ENCODE assay signal across 8 mouse cellular contexts in genomic region chr14:77874304-77875241, GRCm38 (mm10). TPM values are rescaled to one million over a fixed set of nuclear protein-coding genes. Genes with fewer than 3 reads are reported as not detected.
DNase-seq lines count a peak whose midpoint lies in the region; ATAC-seq and TF ChIP-seq lines count a peak whose summit lies in the region.

Gene Dnajc15, minus strand, starts transcription at chr14:77875125.

- H3K9me3 ChIP-seq in ES-E14 (ENCODE audit: control insufficient read depth, insufficient read depth, low read depth, low read length): no peaks in the 10 kb centered on the region
- H3K9me3 ChIP-seq in forebrain, embryonic 16.5 days (ENCODE audit: control insufficient read depth, low read length): no peaks in the 10 kb centered on the region
- no peaks in the 10 kb centered on the region for H3K9me3 ChIP-seq in liver, postnatal 0 days (ENCODE audit: low read length)
- no peaks in the 10 kb centered on the region for H3K9me3 ChIP-seq in neural tube, embryonic 13.5 days

- H3K4me3 ChIP-seq in ES-E14 (ENCODE audit: insufficient read depth in 1 of 2, low read depth in 1 of 2, low read length in 2 of 2, poor library complexity in 1 of 2, severe bottlenecking in 1 of 2): peak within 1 kb of the TSS; percentile 87 to 92
- peak within 1 kb of the TSS; percentile 73 for H3K4me3 ChIP-seq in cerebellum, adult 2 months (replicated peaks; ENCODE audit: insufficient read depth, low read depth, low read length)
- H3K4me3 ChIP-seq in forebrain, embryonic 16.5 days (replicated peaks; ENCODE audit: low read length): peak within 1 kb of the TSS; percentile 75
- peak within 1 kb of the TSS; percentile 89 for H3K4me3 ChIP-seq in liver, postnatal 0 days (ENCODE audit: low read depth, low read length)
- peak within 1 kb of the TSS; percentile 83 for H3K4me3 ChIP-seq in neural tube, embryonic 13.5 days

- peak; percentile 77 for DNase-seq in ES-E14 (ENCODE audit: low read depth, low spot score)
- peak; percentile 87 to 92 for DNase-seq in cerebellum, adult 2 months
- peak; percentile 67 for DNase-seq in heart, postnatal 25 days (ENCODE audit: low spot score)
- peak; percentile 87 for DNase-seq in layer of hippocampus, adult 11-12 months (ENCODE audit: low spot score)
- DNase-seq in liver, postnatal 0 days: peak; percentile 90
- DNase-seq in telencephalon, adult 2 months (ENCODE audit: low read depth, low spot score): peak; percentile 76

- H3K4me1 ChIP-seq in ES-E14 (ENCODE audit: control insufficient read depth in 2 of 2, insufficient read depth in 2 of 2, low read length in 2 of 2, poor library complexity in 1 of 2): peaks cover 0 to 4% of the 10 kb centered on the region in 2 experiments; a peak in 1 of 4 replicates
- H3K4me1 ChIP-seq in cerebellum, adult 2 months (ENCODE audit: control insufficient read depth, insufficient read depth, low read length): no peaks in the 10 kb centered on the region
- H3K4me1 ChIP-seq in forebrain, embryonic 16.5 days (replicated peaks; ENCODE audit: control insufficient read depth, insufficient read depth, low read length): peaks cover 8% of the 10 kb centered on the region
- peaks cover 6% of the 10 kb centered on the region for H3K4me1 ChIP-seq in liver, postnatal 0 days (ENCODE audit: insufficient read depth)
- peaks cover 14% of the 10 kb centered on the region for H3K4me1 ChIP-seq in neural tube, embryonic 13.5 days (replicated peaks)

- 3% methylated on average over 44 of the region's 44 CpGs for WGBS in cerebellum, adult 2 months
- WGBS in forebrain, embryonic 16.5 days: 2% methylated on average over 44 of the region's 44 CpGs
- WGBS in liver, postnatal 0 days (ENCODE audit: insufficient replicate concordance): 2% methylated on average over 44 of the region's 44 CpGs
- WGBS in neural tube, embryonic 13.5 days: 2% methylated on average over 44 of the region's 44 CpGs

- H3K27ac ChIP-seq in ES-E14 (ENCODE audit: insufficient read depth, low read depth, low read length, poor library complexity, severe bottlenecking): no peak within 1 kb of the TSS
- H3K27ac ChIP-seq in cerebellum, adult 2 months (ENCODE audit: insufficient read depth, low read length): no peak within 1 kb of the TSS
- no peak within 1 kb of the TSS for H3K27ac ChIP-seq in forebrain, embryonic 16.5 days (ENCODE audit: low read length)
- H3K27ac ChIP-seq in liver, postnatal 0 days (ENCODE audit: low read depth): peak within 1 kb of the TSS; percentile 78
- no peak within 1 kb of the TSS for H3K27ac ChIP-seq in neural tube, embryonic 13.5 days (replicated peaks)

- intact Hi-C loops in heart, postnatal 25 days (cut with DNase I): no loop called here

- in situ Hi-C loops in ES-E14 (cut with MboI; ENCODE audit: low sequenced_read_pairs in 2 of 2, unreplicated experiment in 2 of 2): no loop called here

- no peak for TF ChIP-seq CTCF in cerebellum, adult 2 months (IDR thresholded peaks at IDR 0.05; ENCODE audit: borderline replicate concordance, insufficient read depth, low read depth, low read length)
- peak; percentile 34 for TF ChIP-seq CTCF in liver, postnatal 0 days (IDR thresholded peaks at IDR 0.05; ENCODE audit: low read depth)

- no peak for TF ChIP-seq EP300 in liver, postnatal 0 days (IDR thresholded peaks at IDR 0.05; ENCODE audit: low read depth)

- peaks cover 3% of the 10 kb centered on the region; the same call in 1 of the 2 replicates for H3K36me3 ChIP-seq in ES-E14 (ENCODE audit: control insufficient read depth, insufficient read depth, low read length, poor library complexity, severe bottlenecking)
- no peaks in the 10 kb centered on the region; the same call in 1 of the 2 replicates for H3K36me3 ChIP-seq in forebrain, embryonic 16.5 days (ENCODE audit: control insufficient read depth, insufficient read depth)
- no peaks in the 10 kb centered on the region for H3K36me3 ChIP-seq in liver, postnatal 0 days (replicated peaks; ENCODE audit: insufficient read depth, low read length)
- H3K36me3 ChIP-seq in neural tube, embryonic 13.5 days: no peaks in the 10 kb centered on the region

- peak; percentile 79 for ATAC-seq in forebrain, embryonic 16.5 days
- ATAC-seq in liver, postnatal 0 days: peak; percentile 96
- peak; percentile 81 for ATAC-seq in neural tube, embryonic 13.5 days (ENCODE audit: low read depth)

- TF ChIP-seq POLR2A in cerebellum, adult 2 months (IDR thresholded peaks at IDR 0.05; ENCODE audit: borderline replicate concordance, insufficient read depth, low read length): peak; percentile 51; the same call in 1 of the 2 replicates

- no peaks in the 10 kb centered on the region; the same call in 1 of the 2 replicates for H3K27me3 ChIP-seq in cerebellum, adult 2 months (ENCODE audit: control insufficient read depth, insufficient read depth, low read length)
- no peaks in the 10 kb centered on the region for H3K27me3 ChIP-seq in forebrain, embryonic 16.5 days (replicated peaks; ENCODE audit: control insufficient read depth, insufficient read depth, low read length)
- H3K27me3 ChIP-seq in liver, postnatal 0 days (ENCODE audit: insufficient read depth, low read length): no peaks in the 10 kb centered on the region
- no peaks in the 10 kb centered on the region for H3K27me3 ChIP-seq in neural tube, embryonic 13.5 days

- peak within 1 kb of the TSS; percentile 89 for H3K9ac ChIP-seq in ES-E14 (ENCODE audit: insufficient read depth, low read depth, low read length, poor library complexity, severe bottlenecking)
- H3K9ac ChIP-seq in forebrain, embryonic 16.5 days (replicated peaks; ENCODE audit: low read depth, low read length): peak within 1 kb of the TSS; percentile 75
- H3K9ac ChIP-seq in liver, postnatal 0 days (replicated peaks): peak within 1 kb of the TSS; percentile 80
- peak within 1 kb of the TSS; percentile 84 for H3K9ac ChIP-seq in neural tube, embryonic 13.5 days

- H3K4me2 ChIP-seq in forebrain, embryonic 16.5 days (ENCODE audit: low read length): peak within 1 kb of the TSS; percentile 94
- peak within 1 kb of the TSS; percentile 74 for H3K4me2 ChIP-seq in liver, postnatal 0 days (ENCODE audit: low read depth, low read length)
- peak within 1 kb of the TSS; percentile 87 for H3K4me2 ChIP-seq in neural tube, embryonic 13.5 days

TF ChIP-seq in ES-E14, 5 proteins besides CTCF, POLR2A, EP300 and RAD21:
- TF ChIP-seq CHD2 (IDR thresholded peaks at IDR 0.05; ENCODE audit: low read depth, low read length): peak; percentile 43; the same call in 1 of the 2 replicates
- TF ChIP-seq HCFC1 (IDR thresholded peaks at IDR 0.05; ENCODE audit: borderline replicate concordance, insufficient read depth, low read length): no peak; the same call in 1 of the 2 replicates
TF ChIP-seq in ES-E14: peak in this region for 1.

RNA-seq across cellular contexts. Expression of gene Dnajc15, which starts in this region (rescaled TPM):
- 37.9 and 53.6 TPM in 2 replicates for total RNA-seq in ES-E14 (2012; rRNA removed)
- polyA plus RNA-seq in cerebellum, adult 2 months (2012; rRNA removed): 35.5 and 39.7 TPM in 2 replicates
- polyA plus RNA-seq in forebrain, embryonic 16.5 days (2015; fragmentation: Nextera tagmentation; extraction: Ambion mirVana): 56.2 and 64.9 TPM in 2 replicates
- 100 to 1,000 TPM; 277 to 290 TPM for total RNA-seq in heart, postnatal 25 days (2021)
- polyA plus RNA-seq in liver, postnatal 0 days (2015; fragmentation: Nextera tagmentation; extraction: Ambion mirVana): 68.5 and 70.1 TPM in 2 replicates
- polyA plus RNA-seq in neural tube, embryonic 13.5 days (2015; fragmentation: Nextera tagmentation; extraction: Ambion mirVana): 82.9 TPM in 2 replicates
